In genomic region chr11:78159557-78159956, GRCm38 (mm10) we compare ENCODE assay signal across 11 mouse cellular contexts. TPM values are rescaled to one million over a fixed set of nuclear protein-coding genes. Genes with fewer than 3 reads are reported as not detected.
A peak's percentile ranks its signal among the peaks of the same experiment; 100 is the strongest.
DNase-seq lines count a peak whose midpoint lies in the region; ATAC-seq and TF ChIP-seq lines count a peak whose summit lies in the region.
"Had no signal": no experiment of that assay in that cellular context is flagged by ENCODE, and none has a peak within 500 bp of the region (broad histone marks: within the 10 kb centered on the region; RNA-seq: fewer than 3 reads in every experiment).

No protein-coding gene starts in this region.

- H3K27ac ChIP-seq in hindbrain, embryonic 10.5 days: no peak overlapping the region
- no peak overlapping the region for H3K27ac ChIP-seq in hindbrain, embryonic 16.5 days (ENCODE audit: low read depth, low read length)
- peak overlapping the region; percentile 35; the same call in 1 of the 2 replicates for H3K27ac ChIP-seq in intestine, postnatal 0 days (ENCODE audit: low read depth, low read length)
- H3K27ac ChIP-seq: macrophage had no signal

- 0 out of 2 replicates have a peak, but pooled peaks have one; percentile 2 for TF ChIP-seq CTCF in lung, adult 2 months (IDR thresholded peaks at IDR 0.05; ENCODE audit: insufficient read depth, low read length)
- TF ChIP-seq CTCF in G1E (IDR thresholded peaks at IDR 0.05; ENCODE audit: low read depth, low read length): no peak
- no peak for TF ChIP-seq CTCF in intestine, postnatal 0 days (IDR thresholded peaks at IDR 0.05; ENCODE audit: low read depth)

- H3K9me3 ChIP-seq in hindbrain, embryonic 10.5 days: no peaks in the 10 kb centered on the region
- H3K9me3 ChIP-seq in hindbrain, embryonic 16.5 days (ENCODE audit: control insufficient read depth, low read length): no peaks in the 10 kb centered on the region
- no peaks in the 10 kb centered on the region for H3K9me3 ChIP-seq in G1E (replicated peaks)
- no peaks in the 10 kb centered on the region for H3K9me3 ChIP-seq in intestine, postnatal 0 days (ENCODE audit: control insufficient read depth)

- no peak overlapping the region for H3K4me2 ChIP-seq in hindbrain, embryonic 16.5 days (ENCODE audit: low read length)
- H3K4me2 ChIP-seq in intestine, postnatal 0 days (replicated peaks; ENCODE audit: low read depth): no peak overlapping the region

- ATAC-seq in hindbrain, embryonic 16.5 days: no peak
- no peak for ATAC-seq in G1E (ENCODE audit: extremely low read depth, insufficient number of reproducible peaks, low FRiP score, poor library complexity, severe bottlenecking)
- ATAC-seq in intestine, postnatal 0 days: no peak
- ATAC-seq in activated CD4-positive, CD25-positive, alpha-beta regulatory T cell, adult 4 months: no peak

- DNase-seq in hindbrain, embryonic 10.5 days (ENCODE audit: low spot score): no peak
- DNase-seq in lung, adult 2 months: no peak
- DNase-seq in lung, postnatal 25 days (ENCODE audit: low spot score): no peak
- DNase-seq in G1E (ENCODE audit: low spot score): no peak
- DNase-seq in layer of hippocampus, postnatal 36 days: no peak

- H3K4me3 ChIP-seq in hindbrain, embryonic 10.5 days: peak overlapping the region; percentile 12; the same call in 1 of the 2 replicates
- no peak overlapping the region for H3K4me3 ChIP-seq in hindbrain, embryonic 16.5 days (ENCODE audit: low read length)
- no peak overlapping the region for H3K4me3 ChIP-seq in lung, adult 2 months (replicated peaks; ENCODE audit: extremely low read depth, low read depth, low read length)
- H3K4me3 ChIP-seq in G1E (ENCODE audit: low read depth, low read length): peak overlapping the region; percentile 28; the same call in 1 of the 2 replicates
- H3K4me3 ChIP-seq in intestine, postnatal 0 days (ENCODE audit: low read depth, low read length): no peak overlapping the region

- H3K4me1 ChIP-seq in hindbrain, embryonic 10.5 days (replicated peaks): peaks cover 45% of the 10 kb centered on the region
- peaks cover 29% of the 10 kb centered on the region for H3K4me1 ChIP-seq in hindbrain, embryonic 16.5 days (ENCODE audit: control insufficient read depth, insufficient read depth, low read depth, low read length)
- peaks cover 9% of the 10 kb centered on the region for H3K4me1 ChIP-seq in lung, adult 2 months (ENCODE audit: control insufficient read depth, insufficient read depth, low read length)
- peaks cover 76% of the 10 kb centered on the region for H3K4me1 ChIP-seq in G1E (ENCODE audit: insufficient read depth, low read depth, low read length)
- H3K4me1 ChIP-seq in intestine, postnatal 0 days (replicated peaks; ENCODE audit: control insufficient read depth, insufficient read depth, low read length): peaks cover 9% of the 10 kb centered on the region; the same call in 1 of the 2 replicates

- WGBS in hindbrain, embryonic 10.5 days: 83% methylated on average over 7 of the region's 7 CpGs
- 79% methylated on average over 7 of the region's 7 CpGs for whole genome bisulfite sequencing in hindbrain, embryonic 16.5 days
- 59% methylated on average over 7 of the region's 7 CpGs for WGBS in lung, adult 2 months
- 77% methylated on average over 7 of the region's 7 CpGs for WGBS in intestine, postnatal 0 days

- peaks cover 91% of the 10 kb centered on the region for H3K36me3 ChIP-seq in hindbrain, embryonic 10.5 days
- peaks cover 28% of the 10 kb centered on the region for H3K36me3 ChIP-seq in hindbrain, embryonic 16.5 days (ENCODE audit: control insufficient read depth, insufficient read depth, low read length)
- H3K36me3 ChIP-seq in G1E (replicated peaks): peaks cover 97% of the 10 kb centered on the region
- peaks cover 59% of the 10 kb centered on the region for H3K36me3 ChIP-seq in intestine, postnatal 0 days (ENCODE audit: control insufficient read depth, insufficient read depth)

- no peak for TF ChIP-seq POLR2A in lung, adult 2 months (IDR thresholded peaks at IDR 0.05; ENCODE audit: borderline replicate concordance, extremely low read depth, low read depth, low read length)

- no peaks in the 10 kb centered on the region for H3K27me3 ChIP-seq in hindbrain, embryonic 10.5 days (ENCODE audit: insufficient read depth, poor library complexity, severe bottlenecking)
- no peaks in the 10 kb centered on the region for H3K27me3 ChIP-seq in hindbrain, embryonic 16.5 days (replicated peaks; ENCODE audit: control insufficient read depth, insufficient read depth, low read length)
- no peaks in the 10 kb centered on the region for H3K27me3 ChIP-seq in G1E (ENCODE audit: insufficient read depth, low read length)
- no peaks in the 10 kb centered on the region for H3K27me3 ChIP-seq in intestine, postnatal 0 days (replicated peaks; ENCODE audit: control insufficient read depth, insufficient read depth, low read length)
- H3K27me3 ChIP-seq: Patski had no signal

- H3K9ac ChIP-seq in hindbrain, embryonic 16.5 days (ENCODE audit: low read depth, low read length): no peak overlapping the region
- H3K9ac ChIP-seq in intestine, postnatal 0 days (ENCODE audit: low read depth, low read length): no peak overlapping the region
- H3K9ac ChIP-seq: forebrain, postnatal 0 days had no signal

RNA-seq across cellular contexts. Expression of gene Traf4, which starts 5.8 kb away (rescaled TPM):
- 124 and 163 TPM in 2 replicates for polyA plus RNA-seq in hindbrain, embryonic 10.5 days (2016; fragmentation: Nextera tagmentation; extraction: Ambion mirVana)
- 80.1 and 97.4 TPM in 2 replicates for polyA plus RNA-seq in hindbrain, embryonic 16.5 days (2015; fragmentation: Nextera tagmentation; extraction: Ambion mirVana)
- 37.0 and 42.8 TPM in 2 replicates for polyA plus RNA-seq in lung, adult 2 months (2012; rRNA removed)
- 26.2 and 42.8 TPM in 2 replicates for total RNA-seq in G1E (2014; fragmentation: Nextera tagmentation)
- total RNA-seq in G1E (2017): 7.0 and 9.2 TPM in 2 replicates
- polyA plus RNA-seq in G1E (2012): 53.0 and 74.4 TPM in 2 replicates
- polyA plus RNA-seq in intestine, postnatal 0 days (2015; fragmentation: Nextera tagmentation; extraction: Ambion mirVana): 30.8 and 30.9 TPM in 2 replicates
- 10 to 100 TPM; 10.9 to 15.0 TPM for total RNA-seq in layer of hippocampus, postnatal 36 days (2021)
- polyA plus RNA-seq in activated CD4-positive, CD25-positive, alpha-beta regulatory T cell, adult 4 months (2017; shearing (Covaris generic)): 1 to 10 TPM; 3.4 to 5.0 TPM

RNA-seq across cellular contexts. Expression of gene Nek8, which starts 16.9 kb away (rescaled TPM):
- 11.3 and 12.1 TPM in 2 replicates for polyA plus RNA-seq in hindbrain, embryonic 10.5 days (2016; fragmentation: Nextera tagmentation; extraction: Ambion mirVana)
- 7.1 and 7.7 TPM in 2 replicates for polyA plus RNA-seq in hindbrain, embryonic 16.5 days (2015; fragmentation: Nextera tagmentation; extraction: Ambion mirVana)
- 16.1 and 18.9 TPM in 2 replicates for polyA plus RNA-seq in lung, adult 2 months (2012; rRNA removed)
- total RNA-seq in G1E (2014; fragmentation: Nextera tagmentation) (7.8 and 14.8 TPM in 2 replicates), G1E (2017) (7.8 and 9.9 TPM in 2 replicates)
- 7.3 and 8.5 TPM in 2 replicates for polyA plus RNA-seq in G1E (2012)
- polyA plus RNA-seq in intestine, postnatal 0 days (2015; fragmentation: Nextera tagmentation; extraction: Ambion mirVana): 5.7 and 5.8 TPM in 2 replicates
- total RNA-seq in layer of hippocampus, postnatal 36 days (2021): 1 to 10 TPM; 2.4 to 2.5 TPM
- polyA plus RNA-seq in activated CD4-positive, CD25-positive, alpha-beta regulatory T cell, adult 4 months (2017; shearing (Covaris generic)): 10 to 100 TPM in 1 of 2 experiments, 1 to 10 TPM in 1; 9.4 to 13.2 TPM

RNA-seq across cellular contexts. Expression of gene Tlcd1, which starts 17.0 kb away (rescaled TPM):
- polyA plus RNA-seq in hindbrain, embryonic 10.5 days (2016; fragmentation: Nextera tagmentation; extraction: Ambion mirVana): 7.0 and 8.9 TPM in 2 replicates
- polyA plus RNA-seq in hindbrain, embryonic 16.5 days (2015; fragmentation: Nextera tagmentation; extraction: Ambion mirVana): 19.7 and 20.1 TPM in 2 replicates
- polyA plus RNA-seq in lung, adult 2 months (2012; rRNA removed): 38.0 and 44.2 TPM in 2 replicates
- 14.7 and 15.5 TPM in 2 replicates for total RNA-seq in G1E (2014; fragmentation: Nextera tagmentation)
- total RNA-seq in G1E (2017): 6.7 TPM in 2 replicates
- 47.8 and 59.3 TPM in 2 replicates for polyA plus RNA-seq in G1E (2012)
- polyA plus RNA-seq in intestine, postnatal 0 days (2015; fragmentation: Nextera tagmentation; extraction: Ambion mirVana): 14.1 and 16.1 TPM in 2 replicates
- 10 to 100 TPM; 22.3 to 24.0 TPM for total RNA-seq in layer of hippocampus, postnatal 36 days (2021)
- polyA plus RNA-seq in activated CD4-positive, CD25-positive, alpha-beta regulatory T cell, adult 4 months (2017; shearing (Covaris generic)): 1 to 10 TPM; 2.3 to 4.3 TPM

RNA-seq across cellular contexts. Expression of gene Rpl23a, which starts 23.8 kb away (rescaled TPM):
- 1,007 and 1,099 TPM in 2 replicates for polyA plus RNA-seq in hindbrain, embryonic 10.5 days (2016; fragmentation: Nextera tagmentation; extraction: Ambion mirVana)
- polyA plus RNA-seq in hindbrain, embryonic 16.5 days (2015; fragmentation: Nextera tagmentation; extraction: Ambion mirVana): 662 and 677 TPM in 2 replicates
- 103 and 212 TPM in 2 replicates for polyA plus RNA-seq in lung, adult 2 months (2012; rRNA removed)
- total RNA-seq in G1E (2014; fragmentation: Nextera tagmentation): 1,467 and 1,695 TPM in 2 replicates
- 2,502 and 2,557 TPM in 2 replicates for total RNA-seq in G1E (2017)
- 844 and 2,130 TPM in 2 replicates for polyA plus RNA-seq in G1E (2012)
- 762 and 768 TPM in 2 replicates for polyA plus RNA-seq in intestine, postnatal 0 days (2015; fragmentation: Nextera tagmentation; extraction: Ambion mirVana)
- 100 to 1,000 TPM; 714 to 715 TPM for total RNA-seq in layer of hippocampus, postnatal 36 days (2021)
- 1,000 to 10,000 TPM; 3,988 to 4,036 TPM for polyA plus RNA-seq in activated CD4-positive, CD25-positive, alpha-beta regulatory T cell, adult 4 months (2017; shearing (Covaris generic))

RNA-seq across cellular contexts. Expression of gene Rab34, which starts 28.7 kb away (rescaled TPM):
- 71.8 and 80.5 TPM in 2 replicates for polyA plus RNA-seq in hindbrain, embryonic 10.5 days (2016; fragmentation: Nextera tagmentation; extraction: Ambion mirVana)
- polyA plus RNA-seq in hindbrain, embryonic 16.5 days (2015; fragmentation: Nextera tagmentation; extraction: Ambion mirVana): 57.3 and 60.3 TPM in 2 replicates
- 45.4 and 59.2 TPM in 2 replicates for polyA plus RNA-seq in lung, adult 2 months (2012; rRNA removed)
- total RNA-seq in G1E (2014; fragmentation: Nextera tagmentation) (0.60 TPM in 1 of 2 replicates, not detected in the other), G1E (2017) (not detected in 2 replicates)
- 0.52 and 0.95 TPM in 2 replicates for polyA plus RNA-seq in G1E (2012)
- 33.9 and 35.4 TPM in 2 replicates for polyA plus RNA-seq in intestine, postnatal 0 days (2015; fragmentation: Nextera tagmentation; extraction: Ambion mirVana)
- 10 to 100 TPM; 26.8 to 28.5 TPM for total RNA-seq in layer of hippocampus, postnatal 36 days (2021)
- not detected for polyA plus RNA-seq in activated CD4-positive, CD25-positive, alpha-beta regulatory T cell, adult 4 months (2017; shearing (Covaris generic))

Comparison
In these comparisons a context has a peak if more than half of its experiments do, and no peak if none do; other contexts are left out.
1. H3K4me3 ChIP-seq: peak in hindbrain, embryonic 10.5 days (single experiment) and G1E (single experiment); none in hindbrain, embryonic 16.5 days (single experiment), lung, adult 2 months (single experiment) and intestine, postnatal 0 days (single experiment).